Mouse (Mus musculus): ENCODE results near the gene Vstm2a. TPM values are rescaled to one million over a fixed set of nuclear protein-coding genes. Genes with fewer than 3 reads are reported as not detected.

Vstm2a gene
- polyA plus RNA-seq (2014; fragmentation: Nextera tagmentation; extraction: Ambion mirVana) = 0.22 TPM in 1 of 2 replicates, not detected in the other

DNA sequence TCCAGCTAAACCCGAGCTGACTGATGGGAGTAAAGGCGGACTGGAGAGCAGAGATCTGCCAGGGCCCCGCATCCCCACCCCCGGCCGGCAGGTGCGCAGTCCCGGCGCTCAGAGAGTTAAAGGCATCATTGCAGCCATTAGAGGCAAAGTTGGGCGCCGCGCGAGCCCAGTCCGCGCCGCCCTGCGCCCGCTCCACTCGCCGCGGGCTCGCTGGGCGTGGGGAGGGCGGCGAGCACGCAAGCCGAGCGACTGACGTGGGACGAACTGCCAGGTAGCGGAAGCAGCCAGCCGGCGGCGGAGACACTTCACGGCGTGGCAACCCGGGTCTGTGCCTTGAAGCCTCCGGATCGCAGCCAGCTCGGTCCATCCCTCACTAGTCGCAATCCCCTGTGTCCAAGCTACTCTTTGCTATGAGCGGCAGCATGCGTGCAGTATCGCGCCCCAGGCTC lies at the start of gene Vstm2a:
Gene Vstm2a (plus strand): TSS at position 252 of the 449 bp plus-strand sequence.
- no peaks in the 10 kb centered on the region for H3K9me3 ChIP-seq (ENCODE audit: low read depth, low read length)
- WGBS = under 1% methylated on average over 44 of the region's 44 CpGs
- H3K4me1 ChIP-seq (ENCODE audit: insufficient read depth) = no peaks in the 10 kb centered on the region
- ATAC-seq (ENCODE audit: insufficient read depth) (peak; percentile 72; the same call in 1 of the 2 replicates), DNase-seq (peak; percentile 33)
- H3K9ac ChIP-seq = no peak within 1 kb of the TSS
- H3K27me3 ChIP-seq (ENCODE audit: insufficient read depth, low read length) = peaks cover 43% of the 10 kb centered on the region
- TF ChIP-seq CTCF (IDR thresholded peaks at IDR 0.05; ENCODE audit: low read depth) = no peak
- no peak within 1 kb of the TSS for H3K27ac ChIP-seq (ENCODE audit: low read depth)
- H3K4me3 ChIP-seq (ENCODE audit: low read depth, low read length) = peak within 1 kb of the TSS; percentile 43
- H3K36me3 ChIP-seq (ENCODE audit: insufficient read depth) = no peaks in the 10 kb centered on the region
- peak within 1 kb of the TSS; percentile 80 for H3K4me2 ChIP-seq

GRCm38 (mm10) chr11:16257011-16257410 lies 513 bp upstream of the Vstm2a start:
- peak overlapping the region; percentile 80 for H3K4me2 ChIP-seq
- H3K9me3 ChIP-seq (ENCODE audit: low read depth, low read length) = no peaks in the 10 kb centered on the region
- H3K4me1 ChIP-seq (ENCODE audit: insufficient read depth) = no peaks in the 10 kb centered on the region
- H3K4me3 ChIP-seq (ENCODE audit: low read depth, low read length) = peak overlapping the region; percentile 43
- no peak overlapping the region for H3K9ac ChIP-seq
- 28% methylated on average over 7 of the region's 7 CpGs for WGBS
- no peak overlapping the region for H3K27ac ChIP-seq (ENCODE audit: low read depth)
- DNase-seq (no peak), ATAC-seq (ENCODE audit: insufficient read depth) (no peak)
- H3K36me3 ChIP-seq (ENCODE audit: insufficient read depth) = no peaks in the 10 kb centered on the region
- TF ChIP-seq CTCF (IDR thresholded peaks at IDR 0.05; ENCODE audit: low read depth) = no peak
- H3K27me3 ChIP-seq (ENCODE audit: insufficient read depth, low read length) = peaks cover 43% of the 10 kb centered on the region

GRCm38 (mm10) chr11:16258300-16258699 lies 776 bp downstream of the Vstm2a start:
- DNase-seq (no peak), ATAC-seq (ENCODE audit: insufficient read depth) (no peak)
- Histone ChIP-seq H3K4me2 (no peak overlapping the region), H3K27me3 (ENCODE audit: insufficient read depth, low read length) (peaks cover 43% of the 10 kb centered on the region), H3K27ac (ENCODE audit: low read depth) (no peak overlapping the region), H3K4me3 (ENCODE audit: low read depth, low read length) (no peak overlapping the region), H3K9me3 (ENCODE audit: low read depth, low read length) (no peaks in the 10 kb centered on the region), H3K36me3 (ENCODE audit: insufficient read depth) (no peaks in the 10 kb centered on the region), H3K4me1 (ENCODE audit: insufficient read depth) (no peaks in the 10 kb centered on the region), H3K9ac (no peak overlapping the region)
- 27% methylated on average over 1 of the region's 1 CpGs for WGBS
- no peak for TF ChIP-seq CTCF (IDR thresholded peaks at IDR 0.05; ENCODE audit: low read depth)

DNA sequence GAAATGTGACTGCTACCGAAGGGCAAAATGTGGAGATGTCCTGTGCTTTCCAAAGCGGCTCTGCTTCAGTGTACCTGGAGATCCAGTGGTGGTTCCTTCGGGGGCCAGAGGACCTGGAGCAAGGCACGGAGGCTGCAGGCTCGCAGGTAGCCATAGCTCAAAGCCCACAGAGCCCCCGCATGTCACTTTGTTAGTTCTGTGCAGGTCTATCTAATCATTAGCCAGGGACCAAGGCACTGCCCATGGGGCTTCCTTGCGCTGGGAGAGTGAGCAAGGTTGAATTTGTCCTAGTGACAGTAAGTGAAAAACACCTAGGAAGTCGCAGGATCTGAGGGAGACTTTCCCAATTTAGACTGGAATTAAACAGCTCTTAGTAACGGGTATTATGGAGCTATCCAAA lies 2.4 kb downstream of the Vstm2a start:
- no peak for ATAC-seq (ENCODE audit: insufficient read depth)

DNA sequence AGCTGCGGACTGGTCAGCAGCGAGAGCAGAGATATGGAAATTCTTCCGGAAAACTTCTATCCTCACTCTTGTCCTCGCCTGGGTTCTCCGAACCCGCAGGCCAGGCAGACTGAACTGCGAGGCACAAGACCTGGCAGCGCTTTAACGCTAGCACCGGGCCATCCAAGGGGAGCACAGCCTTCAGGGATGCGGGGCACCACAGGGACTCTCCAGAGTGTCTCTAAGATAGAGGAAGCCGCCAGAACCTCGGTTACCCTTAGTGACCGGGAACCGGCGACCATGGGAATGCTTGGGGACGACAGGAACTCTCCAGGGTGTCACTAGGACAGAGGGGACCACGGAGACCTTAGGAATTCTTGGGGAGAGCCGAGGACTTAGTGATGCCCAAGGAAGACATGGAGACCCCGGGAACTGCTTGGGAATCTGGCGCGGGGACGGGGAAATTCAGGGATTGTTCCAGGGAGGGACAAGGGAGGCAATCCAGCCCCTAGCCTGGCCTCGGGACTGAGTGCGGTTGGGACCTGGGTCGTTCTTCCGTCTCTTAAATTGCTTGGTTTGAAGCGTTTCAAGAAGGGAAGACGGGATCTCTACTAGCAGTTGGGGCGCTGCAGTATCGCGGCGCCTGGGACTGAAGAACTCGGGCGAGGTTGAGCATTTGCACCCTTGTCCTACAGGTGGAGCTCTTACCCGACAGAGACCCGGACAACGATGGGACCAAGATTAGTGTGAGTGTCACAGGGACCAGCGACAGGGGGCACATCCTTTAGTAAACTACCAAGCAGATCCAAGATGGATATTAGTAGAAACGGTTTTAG lies 3.4 kb downstream of the Vstm2a start:
- peak; percentile 93 for ATAC-seq (ENCODE audit: insufficient read depth)

More for the DNA sequence above, 2.4 kb downstream of the Vstm2a start:
- no peak for TF ChIP-seq CTCF (IDR thresholded peaks at IDR 0.05; ENCODE audit: low read depth)
- no peaks in the 10 kb centered on the region for H3K36me3 ChIP-seq (ENCODE audit: insufficient read depth)
- no peak overlapping the region for H3K27ac ChIP-seq (ENCODE audit: low read depth)
- H3K27me3 ChIP-seq (ENCODE audit: insufficient read depth, low read length) = peaks cover 43% of the 10 kb centered on the region
- 17% methylated on average over 9 of the region's 9 CpGs for WGBS
- H3K9me3 ChIP-seq (ENCODE audit: low read depth, low read length) = no peaks in the 10 kb centered on the region
- H3K4me2 ChIP-seq = no peak overlapping the region
- H3K4me1 ChIP-seq (ENCODE audit: insufficient read depth) = no peaks in the 10 kb centered on the region
- DNase-seq = no peak
- no peak overlapping the region for H3K4me3 ChIP-seq (ENCODE audit: low read depth, low read length)
- H3K9ac ChIP-seq = no peak overlapping the region

DNA sequence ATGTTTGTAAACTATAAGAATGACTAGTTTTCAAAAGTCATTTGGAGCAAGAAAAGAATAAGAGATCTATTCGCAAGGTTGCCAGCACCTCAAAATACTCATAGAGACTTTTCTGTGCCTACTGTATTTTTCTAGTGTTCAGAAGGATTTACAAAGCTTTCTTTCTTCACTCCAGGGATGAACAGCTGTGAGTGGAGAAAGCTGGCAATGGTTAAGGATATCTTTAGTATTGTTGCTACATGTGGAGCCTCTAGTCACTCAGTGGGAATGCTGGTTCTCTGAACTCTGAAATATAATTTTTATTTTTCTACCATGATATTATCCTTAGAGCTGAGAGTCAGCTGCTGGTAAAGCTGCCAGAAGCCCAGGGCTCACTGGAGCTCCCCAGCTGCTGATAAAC lies 10.9 kb downstream of the Vstm2a start:
- no peak for TF ChIP-seq CTCF (IDR thresholded peaks at IDR 0.05; ENCODE audit: low read depth)

More for the DNA sequence above, 3.4 kb downstream of the Vstm2a start:
- Histone ChIP-seq H3K4me3 (ENCODE audit: low read depth, low read length) (peak overlapping the region; percentile 34), H3K36me3 (ENCODE audit: insufficient read depth) (no peaks in the 10 kb centered on the region), H3K4me2 (peak overlapping the region; percentile 68), H3K27ac (ENCODE audit: low read depth) (no peak overlapping the region), H3K9me3 (ENCODE audit: low read depth, low read length) (no peaks in the 10 kb centered on the region), H3K9ac (peak overlapping the region; percentile 23; the same call in 1 of the 2 replicates), H3K27me3 (ENCODE audit: insufficient read depth, low read length) (peaks cover 43% of the 10 kb centered on the region), H3K4me1 (ENCODE audit: insufficient read depth) (no peaks in the 10 kb centered on the region)
- peak; percentile 84 for DNase-seq
- WGBS = under 1% methylated on average over 40 of the region's 40 CpGs
- peak; percentile 68 for TF ChIP-seq CTCF (IDR thresholded peaks at IDR 0.05; ENCODE audit: low read depth)

DNA sequence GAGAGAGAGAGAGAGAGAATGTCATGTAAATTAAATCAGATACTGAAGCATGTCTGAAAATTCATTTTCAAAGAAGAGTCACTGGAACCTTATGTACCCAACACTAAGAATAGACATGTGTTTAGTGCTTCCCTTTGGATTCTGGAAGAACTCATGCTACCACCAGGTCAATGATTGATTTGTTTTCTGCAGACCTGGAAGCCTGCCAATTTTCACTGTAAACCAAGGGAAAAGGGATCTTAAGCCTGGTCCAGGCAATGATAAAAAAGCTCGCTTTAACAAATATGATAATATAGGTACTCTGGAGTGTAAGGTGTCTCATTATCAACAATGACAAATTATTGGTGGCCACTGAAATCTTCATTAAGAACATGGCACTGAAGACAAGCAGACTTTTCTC lies 32.9 kb downstream of the Vstm2a start:
- H3K36me3 ChIP-seq (ENCODE audit: insufficient read depth) = no peaks in the 10 kb centered on the region
- no peak for TF ChIP-seq CTCF (IDR thresholded peaks at IDR 0.05; ENCODE audit: low read depth)
- no peak overlapping the region for H3K27ac ChIP-seq (ENCODE audit: low read depth)
- H3K4me1 ChIP-seq (ENCODE audit: insufficient read depth) = no peaks in the 10 kb centered on the region
- H3K4me2 ChIP-seq = no peak overlapping the region
- no peak overlapping the region for H3K4me3 ChIP-seq (ENCODE audit: low read depth, low read length)
- H3K9ac ChIP-seq = no peak overlapping the region
- no peaks in the 10 kb centered on the region for H3K27me3 ChIP-seq (ENCODE audit: insufficient read depth, low read length)
- H3K9me3 ChIP-seq (ENCODE audit: low read depth, low read length) = no peaks in the 10 kb centered on the region
- no peak for ATAC-seq (ENCODE audit: insufficient read depth)
- WGBS = 40% methylated on average over 1 of the region's 1 CpGs
- peak; percentile 27 for DNase-seq

More for the DNA sequence above, 10.9 kb downstream of the Vstm2a start:
- ATAC-seq (ENCODE audit: insufficient read depth) (no peak), DNase-seq (no peak)
- Histone ChIP-seq H3K36me3 (ENCODE audit: insufficient read depth) (no peaks in the 10 kb centered on the region), H3K4me2 (no peak overlapping the region), H3K9me3 (ENCODE audit: low read depth, low read length) (no peaks in the 10 kb centered on the region), H3K9ac (no peak overlapping the region), H3K27ac (ENCODE audit: low read depth) (no peak overlapping the region), H3K4me1 (ENCODE audit: insufficient read depth) (no peaks in the 10 kb centered on the region), H3K4me3 (ENCODE audit: low read depth, low read length) (no peak overlapping the region), H3K27me3 (ENCODE audit: insufficient read depth, low read length) (no peaks in the 10 kb centered on the region)
- 85% methylated on average over 1 of the region's 1 CpGs for WGBS
